Mouse (Mus musculus) limb, embryonic 12.5 days (tissue): ENCODE measurements at regions not wholly inside any gene's neighbourhood (a gene's known extent, or its start where the extent isn't known, plus 50 kb on each side); places are given as distances from the start of the nearest gene placed in this dataset.
A peak's percentile ranks its signal among the peaks of the same experiment; 100 is the strongest.

Experiments
- ATAC-seq: fragments of 200-750 bp; cut with Nextera tagmentation; 2 replicates; pipeline ENCODE4 v1.8.0; 2017; ENCODE audit warnings: low read depth, moderate TSS enrichment; ENCODE audit not compliant: insufficient number of reproducible peaks, insufficient read depth, low FRiP score, low TSS enrichment
- H3K27ac ChIP-seq: fragments of 300-500 bp; sonication (generic); 2 replicates; pipeline ENCODE4 v1.5.1; 2016; ENCODE audit warnings: mild to moderate bottlenecking, moderate library complexity
- H3K27me3 ChIP-seq: fragments of 300-500 bp; sonication (generic); 2 replicates; pipeline ENCODE4 v1.6.1; 2016; ENCODE audit warnings: mild to moderate bottlenecking, moderate library complexity
- H3K36me3 ChIP-seq: fragments of 300-500 bp; sonication (generic); 2 replicates; pipeline ENCODE4 v1.6.1; 2016; ENCODE audit warnings: mild to moderate bottlenecking, moderate library complexity
- H3K4me1 ChIP-seq: fragments of 300-500 bp; sonication (generic); replicated peaks from 2 replicates; pipeline ENCODE4 v1.6.1; 2016
- H3K4me2 ChIP-seq: fragments of 300-500 bp; sonication (generic); 2 replicates; pipeline ENCODE4 v1.6.1; 2016; ENCODE audit warnings: mild to moderate bottlenecking, moderate library complexity
- H3K4me3 ChIP-seq: fragments of 300-500 bp; sonication (generic); replicated peaks from 2 replicates; pipeline ENCODE4 v1.5.1; 2016; ENCODE audit warnings: mild to moderate bottlenecking
- H3K9ac ChIP-seq: fragments of 300-500 bp; sonication (generic); replicated peaks from 2 replicates; pipeline ENCODE4 v1.6.1; 2016; ENCODE audit warnings: mild to moderate bottlenecking, moderate library complexity
- H3K9me3 ChIP-seq: fragments of 300-500 bp; sonication (generic); 2 replicates; pipeline ENCODE4 v1.6.1; 2016; ENCODE audit warnings: mild to moderate bottlenecking, moderate library complexity
- WGBS: fragments of 180-500 bp; shearing (Covaris S2); methylation state at CpG from one replicate; pipeline ENCODE4 v1.1.7; 2016; 5-methylcytosine and 5-hydroxymethylcytosine counted together

DNA sequence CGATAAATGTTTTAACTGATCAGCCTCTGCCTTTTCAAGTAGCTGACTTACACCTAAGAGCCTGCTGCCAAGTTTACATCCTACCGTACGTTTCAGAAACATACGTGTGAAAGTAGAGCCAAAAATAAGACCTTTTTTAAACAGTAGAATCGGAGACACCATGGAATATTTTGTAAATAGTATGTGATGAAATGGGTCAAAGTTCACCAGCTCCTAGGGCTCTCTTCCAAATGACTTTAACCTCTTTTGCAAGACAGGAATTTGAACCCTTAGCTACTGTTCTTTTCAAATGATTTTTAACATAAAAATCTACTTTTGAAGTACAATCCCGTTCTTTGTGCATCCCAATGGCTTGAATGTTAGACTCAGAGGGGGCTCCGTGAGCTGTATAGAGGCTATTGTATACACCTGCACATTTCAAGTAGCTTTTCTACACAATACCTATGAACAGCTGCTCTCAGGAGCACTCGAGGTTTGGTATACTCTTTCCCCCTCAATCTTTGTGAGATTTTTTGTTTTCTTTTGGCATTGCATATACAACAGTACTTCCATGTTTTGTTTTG is 155.9 kb upstream of the Plcz1 start:
- Histone ChIP-seq H3K4me1 (peaks cover 8% of the 10 kb centered on the region), H3K4me3 (no peak overlapping the region), H3K27ac (no peak overlapping the region), H3K36me3 (no peaks in the 10 kb centered on the region), H3K9me3 (no peaks in the 10 kb centered on the region), H3K4me2 (no peak overlapping the region), H3K9ac (no peak overlapping the region), H3K27me3 (no peaks in the 10 kb centered on the region)
- WGBS, result 92% methylated on average over 8 of the region's 8 CpGs
- no peak for ATAC-seq

DNA sequence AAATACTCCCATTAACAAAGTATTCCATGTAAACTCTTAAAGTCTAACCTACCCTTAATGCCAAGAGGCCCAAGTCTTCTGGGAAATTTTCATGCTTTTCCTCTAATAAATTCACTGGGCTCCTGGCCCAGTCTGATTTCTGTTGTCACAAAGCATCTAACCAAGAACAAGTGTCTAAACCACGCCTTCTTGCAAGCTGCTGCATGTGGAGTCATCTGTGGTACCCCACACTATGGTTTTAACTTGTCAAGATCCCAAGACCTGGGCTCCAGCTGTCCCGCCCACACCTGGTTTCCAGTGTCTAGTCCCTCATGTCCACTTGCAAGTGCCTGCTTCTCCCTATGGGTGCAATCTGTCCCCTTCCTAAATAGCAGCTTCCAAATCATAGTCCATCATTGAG is 153.0 kb upstream of the Plcz1 start:
- H3K4me3 ChIP-seq, result no peak overlapping the region
- 94% methylated on average over 2 of the region's 2 CpGs for WGBS
- H3K27me3 ChIP-seq, result no peaks in the 10 kb centered on the region
- H3K9ac ChIP-seq, result no peak overlapping the region
- no peak overlapping the region for H3K27ac ChIP-seq
- H3K9me3 ChIP-seq, result no peaks in the 10 kb centered on the region
- no peak overlapping the region for H3K4me2 ChIP-seq
- no peaks in the 10 kb centered on the region for H3K36me3 ChIP-seq
- H3K4me1 ChIP-seq, result peaks cover 8% of the 10 kb centered on the region
- no peak for ATAC-seq

DNA sequence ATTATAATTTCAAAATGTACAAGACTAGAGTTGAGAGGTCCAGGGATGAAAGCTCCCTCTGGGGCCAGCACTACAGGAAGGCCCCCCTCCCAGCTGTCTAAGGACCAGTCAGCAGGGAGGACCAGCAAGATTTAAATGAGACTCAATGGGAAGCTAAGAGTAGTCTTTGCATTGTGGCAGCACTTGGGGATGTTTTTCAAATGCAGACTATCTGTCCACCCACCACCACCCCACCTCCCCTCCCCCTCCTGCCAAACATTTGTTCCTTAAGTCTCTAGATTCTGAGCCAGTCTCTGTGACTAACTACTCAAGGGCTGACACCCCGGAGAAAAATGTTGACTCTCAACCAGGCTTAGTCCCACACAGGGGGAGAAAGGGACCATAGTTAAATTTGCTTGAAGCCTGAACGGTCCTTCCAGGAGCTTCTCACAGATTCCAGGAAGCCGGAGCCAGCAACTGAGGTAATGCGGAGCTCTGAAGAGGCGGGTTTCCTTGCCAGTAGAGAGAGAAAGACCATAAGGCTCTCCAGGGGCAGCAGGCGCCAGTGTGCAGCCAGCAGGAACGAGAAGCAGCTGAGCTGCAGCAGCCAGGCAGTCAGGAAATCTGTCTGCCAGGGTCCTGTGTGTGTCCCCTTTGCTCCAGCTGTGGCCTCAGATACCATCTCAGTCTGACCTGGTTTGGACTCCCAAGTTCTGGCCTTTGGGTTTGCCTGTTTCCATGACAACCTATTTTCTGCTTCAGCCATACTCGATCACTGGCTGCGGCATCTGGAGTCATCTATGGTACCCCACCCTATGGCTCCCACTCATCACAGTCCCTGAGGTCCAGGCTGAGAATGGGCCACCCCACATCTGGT is 152.1 kb upstream of the Plcz1 start:
- no peak overlapping the region for H3K4me3 ChIP-seq
- H3K9ac ChIP-seq, result no peak overlapping the region
- H3K27ac ChIP-seq, result no peak overlapping the region
- H3K4me1 ChIP-seq, result peaks cover 8% of the 10 kb centered on the region
- ATAC-seq, result 0 out of 2 replicates have a peak, but pooled peaks have one; percentile 15
- no peaks in the 10 kb centered on the region for H3K27me3 ChIP-seq
- WGBS, result 37% methylated on average over 9 of the region's 9 CpGs
- H3K4me2 ChIP-seq, result no peak overlapping the region
- H3K36me3 ChIP-seq, result no peaks in the 10 kb centered on the region
- no peaks in the 10 kb centered on the region for H3K9me3 ChIP-seq

DNA sequence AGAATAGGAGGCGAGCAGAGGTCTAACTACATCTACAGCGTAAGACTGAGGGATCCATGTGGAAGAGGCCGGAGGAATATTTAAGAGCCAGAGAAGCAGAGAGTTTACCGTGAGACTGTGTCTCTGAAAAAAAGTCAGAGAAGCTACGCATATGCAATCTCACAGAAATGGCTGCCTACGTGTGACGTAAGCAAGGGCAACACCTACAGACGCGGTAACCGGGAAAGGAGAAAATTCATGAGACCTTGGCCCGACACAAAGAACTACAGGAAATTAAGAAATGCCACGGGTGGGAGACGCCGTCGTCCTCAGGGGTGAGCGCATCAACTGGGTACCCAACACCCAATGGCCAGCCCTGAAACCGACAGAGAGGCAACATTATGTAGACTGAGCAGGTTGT is 151.3 kb upstream of the Plcz1 start:
- Histone ChIP-seq H3K27me3 (no peaks in the 10 kb centered on the region), H3K4me1 (peaks cover 8% of the 10 kb centered on the region), H3K27ac (no peak overlapping the region), H3K36me3 (no peaks in the 10 kb centered on the region), H3K4me3 (no peak overlapping the region), H3K9ac (no peak overlapping the region), H3K9me3 (no peaks in the 10 kb centered on the region), H3K4me2 (no peak overlapping the region)
- ATAC-seq, result no peak
- WGBS, result 84% methylated on average over 17 of the region's 17 CpGs

DNA sequence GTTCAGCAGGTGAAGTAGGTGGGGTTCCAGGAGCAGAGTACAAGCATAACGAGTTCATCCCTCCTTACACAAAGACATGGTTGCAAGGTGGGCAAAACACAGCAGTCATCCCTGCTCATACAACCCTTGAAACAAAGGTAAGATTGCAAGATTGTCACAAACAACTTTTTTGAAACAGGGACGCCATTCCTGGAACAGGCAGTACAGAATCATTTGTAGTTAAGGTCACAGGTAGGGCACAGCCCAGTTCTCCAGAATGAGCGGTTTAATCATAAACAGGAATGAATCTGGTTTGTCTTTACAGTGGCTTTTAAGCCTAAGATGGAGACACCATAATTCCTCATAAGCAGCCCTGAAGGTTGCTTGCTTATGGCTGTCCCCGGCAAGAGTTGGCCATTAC is 150.1 kb upstream of the Plcz1 start:
- Histone ChIP-seq H3K4me3 (no peak overlapping the region), H3K27me3 (no peaks in the 10 kb centered on the region), H3K36me3 (no peaks in the 10 kb centered on the region), H3K9me3 (no peaks in the 10 kb centered on the region), H3K9ac (no peak overlapping the region), H3K27ac (no peak overlapping the region), H3K4me1 (peaks cover 14% of the 10 kb centered on the region), H3K4me2 (no peak overlapping the region)
- 77% methylated on average over 4 of the region's 4 CpGs for WGBS
- ATAC-seq, result no peak

DNA sequence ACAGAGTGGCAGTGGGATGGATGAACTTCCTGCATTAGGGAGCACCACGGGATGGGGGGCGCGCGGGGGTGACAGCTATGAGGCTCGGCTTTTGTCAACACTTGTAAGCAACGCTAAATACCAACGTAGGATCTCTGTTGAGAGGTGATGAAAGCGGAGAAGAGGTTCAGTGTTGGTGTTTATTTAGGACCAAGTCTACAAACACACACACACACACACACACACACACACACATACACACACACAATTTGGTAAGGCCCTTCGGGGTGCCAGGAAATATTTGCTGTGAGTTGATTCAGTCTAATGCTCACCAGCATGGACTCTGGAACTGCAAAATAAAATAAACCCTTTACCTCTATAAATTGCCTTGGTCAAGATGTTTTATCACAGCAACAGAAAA is 148.3 kb upstream of the Plcz1 start:
- no peak for ATAC-seq
- Histone ChIP-seq H3K4me3 (no peak overlapping the region), H3K27me3 (no peaks in the 10 kb centered on the region), H3K4me2 (no peak overlapping the region), H3K9me3 (no peaks in the 10 kb centered on the region), H3K27ac (no peak overlapping the region), H3K36me3 (no peaks in the 10 kb centered on the region), H3K9ac (no peak overlapping the region), H3K4me1 (peaks cover 14% of the 10 kb centered on the region)
- 92% methylated on average over 9 of the region's 9 CpGs for WGBS

- ATAC-seq, result no peak
- H3K4me1 ChIP-seq, result peaks cover 5% of the 10 kb centered on the region
- no peak overlapping the region for H3K9ac ChIP-seq
- H3K9me3 ChIP-seq, result no peaks in the 10 kb centered on the region
- H3K27me3 ChIP-seq, result no peaks in the 10 kb centered on the region
- H3K27ac ChIP-seq, result no peak overlapping the region
- H3K4me3 ChIP-seq, result no peak overlapping the region
- no peak overlapping the region for H3K4me2 ChIP-seq
- 89% methylated on average over 3 of the region's 3 CpGs for WGBS
- no peaks in the 10 kb centered on the region for H3K36me3 ChIP-seq
These were observed 146.5 kb upstream of the Plcz1 start for GRCm38 (mm10) chr6:140187733-140188132.

- H3K4me3 ChIP-seq, result no peak overlapping the region
- no peak for ATAC-seq
- 36% methylated on average over 6 of the region's 6 CpGs for WGBS
- H3K27ac ChIP-seq, result no peak overlapping the region
- H3K9me3 ChIP-seq, result no peaks in the 10 kb centered on the region
- no peak overlapping the region for H3K4me2 ChIP-seq
- H3K27me3 ChIP-seq, result no peaks in the 10 kb centered on the region
- no peaks in the 10 kb centered on the region for H3K36me3 ChIP-seq
- H3K4me1 ChIP-seq, result peaks cover 5% of the 10 kb centered on the region
- no peak overlapping the region for H3K9ac ChIP-seq
These were observed 145.8 kb upstream of the Plcz1 start for GRCm38 (mm10) chr6:140187106-140187505.

GRCm38 (mm10) chr6:140179999-140180398 is 138.7 kb upstream of the Plcz1 start:
- H3K4me2 ChIP-seq, result no peak overlapping the region
- no peak overlapping the region for H3K27ac ChIP-seq
- H3K4me3 ChIP-seq, result no peak overlapping the region
- no peaks in the 10 kb centered on the region for H3K27me3 ChIP-seq
- H3K9me3 ChIP-seq, result no peaks in the 10 kb centered on the region
- no peaks in the 10 kb centered on the region for H3K36me3 ChIP-seq
- 77% methylated on average over 4 of the region's 4 CpGs for WGBS
- no peak for ATAC-seq
- H3K4me1 ChIP-seq, result no peaks in the 10 kb centered on the region; the same call in 1 of the 2 replicates
- H3K9ac ChIP-seq, result no peak overlapping the region

DNA sequence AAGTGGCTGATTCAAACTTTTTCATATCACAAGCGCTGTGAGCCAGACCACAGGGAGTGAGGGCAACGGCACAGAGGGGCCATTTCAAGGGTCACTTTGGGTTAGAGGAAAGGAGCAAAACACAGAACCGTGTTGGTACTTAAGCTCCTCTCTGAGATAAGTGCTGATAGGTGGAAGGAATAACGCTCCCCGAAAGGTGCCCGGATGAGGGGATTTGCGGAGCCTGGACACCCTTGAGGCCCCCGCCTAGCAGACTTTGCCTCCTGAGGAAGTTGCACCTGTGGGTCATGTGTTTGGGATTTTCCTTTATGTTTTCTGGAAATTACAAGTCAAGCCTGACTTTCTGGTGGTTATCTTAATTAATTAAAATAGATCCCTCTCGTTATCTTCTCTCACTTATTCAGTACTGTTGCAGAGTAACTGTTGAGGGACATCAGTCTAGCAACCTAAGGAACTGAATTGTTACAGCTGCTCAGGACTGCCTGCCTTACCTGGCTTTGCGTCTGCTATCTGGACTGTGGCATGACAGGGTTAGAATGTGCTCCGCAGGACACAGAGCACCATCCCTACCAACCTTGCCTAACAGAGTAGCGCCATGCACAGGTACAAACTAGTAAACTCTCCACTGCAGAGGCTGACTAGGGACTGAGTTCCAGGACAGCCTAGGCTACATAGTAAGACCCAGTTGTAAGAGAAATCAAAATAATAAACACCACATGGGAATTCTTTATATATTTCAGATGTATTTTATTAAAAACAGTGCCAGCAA is 137.4 kb upstream of the Plcz1 start:
- Histone ChIP-seq H3K4me2 (no peak overlapping the region), H3K27me3 (no peaks in the 10 kb centered on the region), H3K9me3 (no peaks in the 10 kb centered on the region), H3K36me3 (no peaks in the 10 kb centered on the region), H3K27ac (no peak overlapping the region), H3K4me1 (no peaks in the 10 kb centered on the region; the same call in 1 of the 2 replicates), H3K9ac (no peak overlapping the region), H3K4me3 (no peak overlapping the region)
- ATAC-seq, result no peak
- WGBS, result 81% methylated on average over 12 of the region's 12 CpGs

GRCm38 (mm10) chr6:140172716-140173115 is 131.5 kb upstream of the Plcz1 start:
- no peak overlapping the region for H3K9ac ChIP-seq
- no peaks in the 10 kb centered on the region; the same call in 1 of the 2 replicates for H3K9me3 ChIP-seq
- WGBS, result 92% methylated on average over 9 of the region's 9 CpGs
- no peak overlapping the region for H3K4me3 ChIP-seq
- no peak overlapping the region for H3K4me2 ChIP-seq
- ATAC-seq, result no peak
- H3K27me3 ChIP-seq, result no peaks in the 10 kb centered on the region
- no peak overlapping the region for H3K27ac ChIP-seq
- H3K4me1 ChIP-seq, result no peaks in the 10 kb centered on the region
- no peaks in the 10 kb centered on the region for H3K36me3 ChIP-seq
